Mouse (Mus musculus) adrenal gland, postnatal 10 days (tissue): ENCODE results near the gene Ccdc146. TPM values are rescaled to one million over a fixed set of nuclear protein-coding genes. Genes with fewer than 3 reads are reported as not detected.
"Not testable (repeated sequence)": the region's sequence is repeated elsewhere in the genome, so short reads cannot be mapped to it uniquely, and the experiment has no call there.

Experiments
- DNase-seq: peaks from one replicate; pipeline ENCODE4 v3.0.0; 2021; ENCODE audit warnings: mixed read lengths
- total RNA-seq, 2 experiments: library from RNA; stranded (reverse); gene quantifications; 2 replicates each; pipeline ENCODE4 v1.2.3; 2021

Ccdc146 gene
- total RNA-seq, 2 experiments from 2014 or later: 0.15 TPM; not detected in 1

DNA sequence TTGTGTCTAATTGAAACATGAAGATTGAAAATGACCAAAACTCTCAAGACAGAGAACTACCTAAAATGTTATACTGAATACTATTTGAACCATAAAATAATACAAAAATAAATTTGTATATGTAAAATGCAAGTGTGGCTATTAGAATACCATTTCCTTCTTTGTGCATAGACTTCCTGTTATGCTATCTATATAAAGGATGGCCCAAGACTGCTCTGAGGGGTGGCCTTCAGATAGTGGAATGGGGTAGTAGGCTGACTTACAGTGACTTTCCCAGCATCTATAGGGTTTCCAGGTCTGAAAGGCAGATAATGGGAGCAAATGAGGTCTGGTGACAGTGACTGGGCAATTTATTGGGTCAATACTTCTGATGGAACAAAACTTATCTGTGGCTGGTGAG is 37.1 kb downstream of the Ccdc146 start:
- DNase-seq: no peak

DNA sequence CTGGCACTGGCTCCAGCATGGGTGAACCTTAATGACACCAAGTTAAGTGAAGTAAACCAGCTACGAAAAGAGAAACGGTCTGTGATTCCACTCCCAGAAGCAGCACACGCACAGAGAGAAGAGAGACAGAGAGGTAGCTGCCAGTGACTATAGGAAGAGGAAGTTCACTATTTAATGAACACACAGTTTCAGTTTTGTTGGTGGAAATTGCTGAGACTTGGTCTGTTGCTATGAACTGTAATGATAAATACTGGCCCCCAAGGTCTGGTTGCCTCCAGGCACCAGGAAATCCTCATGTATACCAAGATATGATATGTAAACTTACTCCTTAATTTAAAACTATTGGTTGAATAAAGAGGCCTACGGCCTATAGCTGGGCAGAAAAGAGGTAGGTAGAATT is 38.0 kb downstream of the Ccdc146 start:
- no peak for DNase-seq

DNA sequence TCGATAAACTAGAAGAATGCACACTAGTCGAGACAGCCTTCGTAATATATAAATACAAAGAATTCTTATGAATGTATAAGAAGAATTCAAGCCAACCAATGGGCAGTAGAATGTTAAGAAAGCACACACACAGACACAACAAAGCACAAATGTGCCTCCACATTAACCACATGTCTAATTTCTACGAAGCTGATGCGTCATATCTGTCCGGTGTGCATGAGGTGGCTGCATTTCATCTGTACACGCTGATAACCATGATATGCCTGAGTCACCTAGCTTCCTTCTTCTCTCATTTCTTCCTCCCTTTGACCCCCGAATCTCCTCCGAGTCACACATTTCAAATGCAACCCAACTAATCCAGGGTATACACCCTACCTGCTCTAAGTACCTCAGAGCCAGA is 39.5 kb downstream of the Ccdc146 start:
- no peak for DNase-seq

GRCm38 (mm10) chr5:21384252-21384960 is 40.1 kb downstream of the Ccdc146 start:
- DNase-seq: no peak

DNA sequence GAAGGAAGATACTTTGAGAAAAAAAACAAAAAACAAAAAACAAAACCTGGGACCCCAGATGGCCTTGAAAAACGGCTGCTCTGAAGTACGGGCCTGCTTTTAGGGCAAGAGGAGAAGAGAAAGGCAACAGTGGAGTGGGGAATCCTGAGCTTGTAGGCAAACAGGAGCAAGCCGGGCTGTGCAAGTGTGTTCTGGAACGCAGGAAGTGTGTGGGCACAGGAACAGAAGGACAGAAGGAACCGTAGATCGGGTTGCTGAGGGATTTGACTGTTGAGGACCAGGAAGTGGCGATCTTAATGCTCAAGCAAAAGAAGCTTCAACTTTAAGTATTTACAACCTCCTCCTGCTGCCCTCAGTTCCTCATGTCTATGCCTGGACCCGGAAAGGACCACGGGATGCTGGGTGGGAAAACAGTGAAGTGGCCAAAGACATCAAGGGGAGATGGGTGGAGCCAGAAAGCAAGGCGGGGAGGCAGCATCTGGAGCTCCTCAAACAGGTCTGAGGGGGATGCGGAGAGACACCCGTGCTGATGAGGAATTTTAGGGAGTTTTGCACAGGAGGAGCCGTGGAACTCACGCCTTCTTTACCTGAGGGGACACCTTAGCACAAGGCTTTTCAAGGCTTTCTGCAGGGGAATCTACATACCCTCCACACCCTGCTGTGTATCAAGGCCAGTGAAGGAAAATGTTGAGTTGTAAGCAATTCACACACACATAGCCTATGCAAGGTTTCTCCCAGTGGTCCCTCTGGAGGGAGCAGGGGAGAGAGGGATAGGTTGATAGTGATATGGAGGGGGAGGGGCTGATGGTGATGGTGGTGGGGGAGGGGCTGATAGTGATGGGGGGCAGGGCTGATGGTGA is 40.9 kb downstream of the Ccdc146 start:
- no peak for DNase-seq

DNA sequence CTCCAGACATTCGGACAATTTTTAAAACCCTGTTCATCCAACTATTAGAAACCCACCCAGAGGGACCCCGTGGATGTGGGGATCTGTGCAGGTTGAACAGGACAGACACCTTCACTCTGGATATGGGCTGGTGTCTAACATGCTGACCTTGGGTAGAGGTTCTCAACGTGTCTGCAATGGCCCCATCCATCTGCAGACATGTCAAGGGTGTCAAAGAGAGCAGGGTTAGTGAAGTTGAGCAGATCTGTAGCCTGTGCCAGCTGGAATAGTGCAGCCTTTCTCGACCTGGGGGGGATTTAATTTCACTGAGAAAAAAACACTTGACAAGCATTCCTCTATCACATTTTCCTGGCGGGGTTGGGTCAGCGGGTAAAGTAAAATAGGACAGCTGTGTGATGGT is 41.8 kb downstream of the Ccdc146 start:
- no peak for DNase-seq

DNA sequence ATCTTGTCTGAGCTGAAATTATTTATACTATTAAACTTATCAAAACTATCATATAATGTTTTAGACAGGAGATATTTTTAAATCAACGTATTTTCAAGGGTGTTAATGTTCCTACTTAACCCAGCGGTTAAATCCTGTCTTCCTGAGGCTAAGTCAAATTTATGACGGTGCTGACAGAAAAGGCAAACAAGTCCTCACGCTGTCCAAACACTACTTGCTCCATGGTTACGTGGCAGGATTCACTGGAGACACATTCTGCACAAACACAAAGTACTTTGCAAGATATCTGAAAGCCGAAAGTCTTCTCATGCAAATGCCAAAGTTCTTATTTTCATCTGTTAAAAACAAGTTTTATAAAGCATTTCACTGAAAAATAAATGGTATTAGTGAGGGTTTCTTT is 42.5 kb downstream of the Ccdc146 start:
- no peak for DNase-seq

- no peak for DNase-seq
Measured at GRCm38 (mm10) chr5:21378397-21378796, 46.1 kb downstream of the Ccdc146 start.

GRCm38 (mm10) chr5:21376935-21377334 is 47.5 kb downstream of the Ccdc146 start:
- DNase-seq: no peak

DNA sequence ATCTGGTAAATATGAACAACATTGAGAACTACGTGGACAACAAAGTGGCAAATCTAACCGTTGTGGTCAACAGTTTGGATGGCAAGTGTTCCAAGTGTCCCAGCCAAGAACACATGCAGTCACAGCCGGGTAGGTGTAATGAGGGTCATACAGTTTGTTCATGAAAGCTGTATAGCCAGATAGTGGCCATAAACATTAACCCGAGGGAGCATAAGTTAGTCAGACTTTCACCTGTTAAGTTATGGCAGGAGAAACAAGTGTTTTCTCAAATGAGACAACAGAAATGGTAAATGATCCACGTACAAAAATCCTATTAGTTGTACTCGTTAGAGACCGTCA is 51.3 kb downstream of the Ccdc146 start:
- DNase-seq: no peak

DNA sequence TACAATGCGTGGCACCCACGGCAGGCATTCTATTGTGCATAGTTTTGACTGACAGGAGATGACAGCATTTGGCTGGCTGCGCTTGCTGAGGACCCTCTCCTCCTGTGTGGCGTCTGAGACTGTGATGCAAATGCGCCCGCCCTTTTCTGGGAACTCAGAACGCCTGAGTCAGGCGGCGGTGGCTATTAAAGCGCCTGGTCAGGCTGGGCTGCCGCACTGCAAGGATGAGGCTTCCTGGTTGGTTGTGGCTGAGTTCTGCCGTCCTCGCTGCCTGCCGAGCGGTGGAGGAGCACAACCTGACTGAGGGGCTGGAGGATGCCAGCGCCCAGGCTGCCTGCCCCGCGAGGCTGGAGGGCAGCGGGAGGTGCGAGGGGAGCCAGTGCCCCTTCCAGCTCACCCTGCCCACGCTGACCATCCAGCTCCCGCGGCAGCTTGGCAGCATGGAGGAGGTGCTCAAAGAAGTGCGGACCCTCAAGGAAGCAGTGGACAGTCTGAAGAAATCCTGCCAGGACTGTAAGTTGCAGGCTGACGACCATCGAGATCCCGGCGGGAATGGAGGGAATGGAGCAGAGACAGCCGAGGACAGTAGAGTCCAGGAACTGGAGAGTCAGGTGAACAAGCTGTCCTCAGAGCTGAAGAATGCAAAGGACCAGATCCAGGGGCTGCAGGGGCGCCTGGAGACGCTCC is 51.8 kb downstream of the Ccdc146 start, which contains the start of gene Fgl2:
Gene Fgl2 (plus strand): TSS at position 150 of the 687 bp plus-strand sequence.
- DNase-seq: peak; percentile 63

DNA sequence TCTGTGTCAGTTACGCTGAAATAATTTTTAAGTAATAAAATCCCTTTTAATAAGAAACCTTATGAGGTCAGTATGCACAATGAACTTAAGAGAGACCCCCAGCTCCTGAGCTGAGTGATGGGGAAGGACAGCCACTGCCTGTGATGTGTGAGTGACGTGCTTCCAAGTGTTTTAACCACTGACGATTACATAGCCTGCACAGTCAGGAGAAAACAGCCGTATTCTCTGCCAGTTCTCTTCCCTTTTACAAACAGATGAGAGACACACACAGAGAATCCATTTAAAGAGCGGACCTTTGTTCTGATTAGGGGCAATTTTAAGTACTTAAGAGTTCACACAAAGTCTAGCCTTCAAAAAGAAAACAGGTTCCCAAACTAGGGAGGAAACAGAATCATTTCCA is 52.6 kb downstream of the Ccdc146 start:
- no peak for DNase-seq

DNA sequence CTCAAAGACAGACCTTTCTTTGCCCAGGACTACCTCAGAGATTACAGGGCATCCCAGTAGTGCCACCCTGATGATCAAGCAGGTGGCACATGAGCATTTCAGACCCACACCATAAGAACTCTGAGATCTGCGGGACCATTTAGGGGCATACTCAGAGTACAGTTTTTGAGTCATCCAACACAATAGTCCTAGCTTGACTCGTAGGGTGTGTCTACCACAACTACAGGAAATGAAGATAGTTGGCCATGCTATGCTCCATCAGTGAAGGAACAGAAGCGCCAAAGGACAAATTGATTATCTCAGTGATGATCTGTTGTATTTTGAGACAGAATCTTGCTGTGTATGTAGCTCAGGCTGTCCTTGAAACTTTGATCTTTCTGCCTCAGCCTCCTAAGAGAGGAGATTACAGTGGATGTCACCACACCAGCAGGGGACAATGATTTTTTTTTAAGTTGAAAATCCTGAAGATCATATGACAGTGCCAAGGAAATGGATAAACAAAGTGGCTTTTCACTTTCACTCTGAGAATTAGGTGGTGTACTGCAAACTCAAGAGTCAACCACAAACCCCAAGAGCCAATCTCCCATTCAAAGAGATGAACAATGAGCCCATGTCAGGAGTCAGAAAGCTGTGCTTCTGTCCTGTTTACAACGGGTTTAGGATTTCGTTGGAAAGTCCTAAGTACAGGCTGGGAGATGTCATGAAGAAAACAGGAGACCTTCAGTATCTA is 54.1 kb downstream of the Ccdc146 start:
- DNase-seq: no peak

GRCm38 (mm10) chr5:21367514-21367913 is 57.0 kb downstream of the Ccdc146 start:
- DNase-seq: no peak

- no peak for DNase-seq
Measured at GRCm38 (mm10) chr5:21366338-21367053, 58.0 kb downstream of the Ccdc146 start.

DNA sequence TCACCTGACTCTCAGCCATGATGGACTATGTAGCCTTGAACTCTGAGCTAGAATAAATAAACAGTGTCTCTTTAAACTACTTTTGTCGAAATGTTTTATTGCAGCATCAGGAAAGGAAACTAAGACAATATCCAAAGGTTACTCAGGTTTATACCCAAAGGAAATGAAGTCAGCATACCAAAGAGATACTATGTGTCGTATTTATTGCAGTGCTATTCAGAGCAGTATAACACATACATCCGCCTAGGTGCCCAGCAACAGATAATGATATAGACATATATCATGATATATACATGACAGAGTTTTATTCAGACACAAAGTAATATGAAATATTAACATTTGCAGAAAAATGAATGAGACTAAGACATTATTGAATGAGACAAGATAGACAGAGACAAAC is 61.1 kb downstream of the Ccdc146 start:
- DNase-seq: no peak

- no peak for DNase-seq
Measured at GRCm38 (mm10) chr5:21358648-21359047, 65.8 kb downstream of the Ccdc146 start.

GRCm38 (mm10) chr5:21351678-21352077 is 72.8 kb downstream of the Ccdc146 start:
- no peak for DNase-seq

GRCm38 (mm10) chr5:21348366-21348765 is 76.1 kb downstream of the Ccdc146 start:
- peak; percentile 32 for DNase-seq

DNA sequence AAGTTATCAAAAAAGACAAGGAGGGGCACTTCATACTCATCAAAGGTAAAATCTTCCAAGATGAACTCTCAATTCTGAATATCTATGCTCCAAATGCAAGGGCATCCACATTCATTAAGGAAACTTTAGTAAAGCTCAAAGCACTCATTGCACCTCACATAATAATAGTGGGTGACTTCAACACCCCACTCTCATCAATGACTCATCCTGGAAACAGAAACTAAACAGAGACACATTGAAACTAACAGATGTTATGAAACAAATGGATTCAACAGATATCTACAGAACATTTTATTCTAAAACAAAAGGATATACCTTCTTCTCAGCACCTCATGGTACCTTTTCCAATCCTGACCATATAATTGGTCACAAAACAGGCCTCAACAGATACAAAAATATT is 82.2 kb downstream of the Ccdc146 start:
- not testable (repeated sequence) for DNase-seq

- no peak for DNase-seq
Measured at GRCm38 (mm10) chr5:21332119-21332518, 92.4 kb downstream of the Ccdc146 start.

DNA sequence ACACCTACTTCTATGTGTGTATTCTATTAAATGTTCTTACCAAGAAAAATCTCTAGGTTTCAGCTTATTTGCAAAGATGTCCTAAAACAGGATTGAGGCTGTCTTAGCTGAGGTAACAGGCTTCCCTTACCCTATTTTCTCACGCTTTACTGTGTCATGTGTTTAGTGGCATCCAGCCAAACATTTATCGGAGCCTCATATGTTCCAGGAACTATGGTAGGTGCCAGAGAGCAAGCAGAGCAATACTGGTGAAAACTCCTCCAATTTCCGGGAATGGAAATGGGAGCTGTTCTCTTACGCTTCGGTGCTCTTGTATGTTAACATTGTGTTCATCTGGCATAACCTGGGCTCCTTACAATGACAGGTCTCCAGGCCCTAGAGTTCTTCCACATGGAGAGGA is 92.8 kb downstream of the Ccdc146 start:
- peak; percentile 18 for DNase-seq
